Mouse (Mus musculus): ENCODE data around the gene Gabrg3. TPM values are rescaled to one million over a fixed set of nuclear protein-coding genes. Genes with fewer than 3 reads are reported as not detected.

The Gabrg3 gene
- polyA plus RNA-seq, 1 experiment from 2014 or later, result 0.77 TPM

- WGBS, result 72% methylated on average over 5 of the region's 5 CpGs
- Histone ChIP-seq H3K9me3 (ENCODE audit: control insufficient read depth, low read length) (no peaks in the 10 kb centered on the region), H3K4me3 (ENCODE audit: low read depth, low read length) (no peak overlapping the region), H3K27ac (replicated peaks; ENCODE audit: low read depth, low read length) (no peak overlapping the region), H3K4me2 (ENCODE audit: low read depth, low read length) (no peak overlapping the region), H3K4me1 (ENCODE audit: control insufficient read depth, insufficient read depth, low read length) (no peaks in the 10 kb centered on the region), H3K9ac (ENCODE audit: low read depth, low read length) (no peak overlapping the region), H3K36me3 (ENCODE audit: control insufficient read depth, insufficient read depth, low read length) (no peaks in the 10 kb centered on the region), H3K27me3 (replicated peaks; ENCODE audit: control insufficient read depth, insufficient read depth, low read length) (no peaks in the 10 kb centered on the region)
- ATAC-seq (ENCODE audit: low read depth) (no peak), DNase-seq (ENCODE audit: low spot score) (no peak)
Observed at GRCm38 (mm10) chr7:56938020-56938419, 449.0 kb downstream of the Gabrg3 start.

DNA sequence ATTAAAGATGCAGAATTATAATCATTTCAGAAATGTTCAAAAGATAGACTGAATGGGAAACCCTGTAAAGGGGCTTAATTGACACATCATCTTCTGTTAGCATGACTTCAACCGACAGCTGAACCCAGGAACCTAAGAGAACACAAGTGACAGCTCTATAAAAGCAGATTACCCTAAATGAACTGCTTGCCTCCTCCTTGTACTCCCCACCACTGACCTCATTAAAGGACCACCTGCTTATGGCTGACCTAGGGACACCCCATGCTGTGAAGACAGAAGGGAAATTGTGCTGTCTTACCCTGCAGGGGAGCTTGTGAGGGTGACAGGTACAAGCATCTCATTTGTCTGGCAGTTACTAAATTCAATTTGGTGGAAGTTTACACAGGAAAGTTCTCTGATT is 467.5 kb downstream of the Gabrg3 start:
- Histone ChIP-seq H3K9ac (ENCODE audit: low read depth, low read length) (no peak overlapping the region), H3K4me1 (ENCODE audit: control insufficient read depth, insufficient read depth, low read length) (no peaks in the 10 kb centered on the region), H3K4me3 (ENCODE audit: low read depth, low read length) (no peak overlapping the region), H3K9me3 (ENCODE audit: control insufficient read depth, low read length) (no peaks in the 10 kb centered on the region), H3K27ac (replicated peaks; ENCODE audit: low read depth, low read length) (no peak overlapping the region), H3K27me3 (replicated peaks; ENCODE audit: control insufficient read depth, insufficient read depth, low read length) (no peaks in the 10 kb centered on the region), H3K36me3 (ENCODE audit: control insufficient read depth, insufficient read depth, low read length) (no peaks in the 10 kb centered on the region), H3K4me2 (ENCODE audit: low read depth, low read length) (no peak overlapping the region)
- ATAC-seq (ENCODE audit: low read depth) (no peak; the same call in 1 of the 2 replicates), DNase-seq (ENCODE audit: low spot score) (peak; percentile 5)
- WGBS, result 85% methylated on average over 1 of the region's 1 CpGs

GRCm38 (mm10) chr7:56914862-56915261 is 472.1 kb downstream of the Gabrg3 start:
- Histone ChIP-seq H3K27me3 (replicated peaks; ENCODE audit: control insufficient read depth, insufficient read depth, low read length) (no peaks in the 10 kb centered on the region), H3K9me3 (ENCODE audit: control insufficient read depth, low read length) (no peaks in the 10 kb centered on the region), H3K4me1 (ENCODE audit: control insufficient read depth, insufficient read depth, low read length) (no peaks in the 10 kb centered on the region), H3K4me2 (ENCODE audit: low read depth, low read length) (no peak overlapping the region), H3K27ac (replicated peaks; ENCODE audit: low read depth, low read length) (no peak overlapping the region), H3K36me3 (ENCODE audit: control insufficient read depth, insufficient read depth, low read length) (no peaks in the 10 kb centered on the region), H3K4me3 (ENCODE audit: low read depth, low read length) (no peak overlapping the region), H3K9ac (ENCODE audit: low read depth, low read length) (no peak overlapping the region)
- no peak for DNase-seq (ENCODE audit: low spot score)
- 75% methylated on average over 2 of the region's 2 CpGs for WGBS
- ATAC-seq (ENCODE audit: low read depth), result no peak

GRCm38 (mm10) chr7:56899762-56900161 is 487.2 kb downstream of the Gabrg3 start:
- no peak for ATAC-seq (ENCODE audit: low read depth)
- 50% methylated on average over 4 of the region's 4 CpGs for WGBS
- no peaks in the 10 kb centered on the region for H3K27me3 ChIP-seq (replicated peaks; ENCODE audit: control insufficient read depth, insufficient read depth, low read length)
- H3K9ac ChIP-seq (ENCODE audit: low read depth, low read length), result no peak overlapping the region
- no peak overlapping the region for H3K4me3 ChIP-seq (ENCODE audit: low read depth, low read length)
- DNase-seq (ENCODE audit: low spot score), result no peak
- no peaks in the 10 kb centered on the region for H3K4me1 ChIP-seq (ENCODE audit: control insufficient read depth, insufficient read depth, low read length)
- H3K9me3 ChIP-seq (ENCODE audit: control insufficient read depth, low read length), result no peaks in the 10 kb centered on the region
- no peaks in the 10 kb centered on the region for H3K36me3 ChIP-seq (ENCODE audit: control insufficient read depth, insufficient read depth, low read length)
- H3K27ac ChIP-seq (replicated peaks; ENCODE audit: low read depth, low read length), result no peak overlapping the region
- H3K4me2 ChIP-seq (ENCODE audit: low read depth, low read length), result no peak overlapping the region

DNA sequence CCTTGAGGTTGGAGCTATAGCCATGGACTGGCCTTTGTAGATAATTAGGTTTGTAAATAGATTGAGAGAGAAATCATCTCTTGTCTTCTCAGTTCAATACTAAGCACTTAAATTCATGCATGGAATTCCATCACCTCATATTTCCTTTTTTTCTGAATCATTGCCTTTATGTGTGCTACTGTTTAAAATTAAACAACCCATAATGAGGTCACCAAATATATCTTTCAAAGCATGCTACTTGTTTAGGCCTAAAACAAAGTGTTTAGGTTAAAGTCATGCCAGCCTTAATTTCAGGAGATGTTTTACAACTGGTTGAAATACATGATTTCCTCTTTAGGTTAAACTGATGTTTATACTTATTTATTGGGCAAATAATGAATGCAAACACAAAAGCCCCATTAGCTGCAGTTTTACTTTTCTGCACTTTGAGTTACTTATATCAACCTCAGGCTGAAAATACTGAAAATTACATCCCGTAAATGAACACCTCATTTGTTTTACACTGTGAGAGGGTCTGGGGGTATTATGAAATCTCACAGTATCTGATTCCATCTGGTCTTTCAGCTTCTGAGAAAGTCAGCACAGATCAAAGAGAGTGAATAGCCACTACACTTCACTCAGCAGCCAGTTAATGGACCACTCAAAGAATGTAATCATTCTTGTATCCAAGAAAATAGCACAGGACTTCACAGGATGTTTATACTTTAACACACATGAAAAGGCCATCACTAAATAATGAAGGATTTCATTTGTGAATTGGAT is 519.5 kb downstream of the Gabrg3 start:
- 0 out of 2 replicates have a peak, but pooled peaks cover 6% of the 10 kb centered on the region for H3K9me3 ChIP-seq (ENCODE audit: control insufficient read depth, low read length)
- H3K27me3 ChIP-seq (replicated peaks; ENCODE audit: control insufficient read depth, insufficient read depth, low read length), result no peaks in the 10 kb centered on the region
- no peak for DNase-seq (ENCODE audit: low spot score)
- H3K9ac ChIP-seq (ENCODE audit: low read depth, low read length), result no peak overlapping the region
- ATAC-seq (ENCODE audit: low read depth), result no peak
- H3K36me3 ChIP-seq (ENCODE audit: control insufficient read depth, insufficient read depth, low read length), result no peaks in the 10 kb centered on the region
- 75% methylated on average over 1 of the region's 1 CpGs for WGBS
- H3K27ac ChIP-seq (replicated peaks; ENCODE audit: low read depth, low read length), result no peak overlapping the region
- no peak overlapping the region for H3K4me2 ChIP-seq (ENCODE audit: low read depth, low read length)
- H3K4me3 ChIP-seq (ENCODE audit: low read depth, low read length), result no peak overlapping the region
- no peaks in the 10 kb centered on the region for H3K4me1 ChIP-seq (ENCODE audit: control insufficient read depth, insufficient read depth, low read length)

GRCm38 (mm10) chr7:56843565-56843964 is 543.4 kb downstream of the Gabrg3 start:
- no peak overlapping the region for H3K9ac ChIP-seq (ENCODE audit: low read depth, low read length)
- no peaks in the 10 kb centered on the region for H3K9me3 ChIP-seq (ENCODE audit: control insufficient read depth, low read length)
- H3K27ac ChIP-seq (replicated peaks; ENCODE audit: low read depth, low read length), result no peak overlapping the region
- no peaks in the 10 kb centered on the region for H3K36me3 ChIP-seq (ENCODE audit: control insufficient read depth, insufficient read depth, low read length)
- ATAC-seq (ENCODE audit: low read depth) (no peak), DNase-seq (ENCODE audit: low spot score) (no peak)
- WGBS, result 90% methylated on average over 5 of the region's 5 CpGs
- no peaks in the 10 kb centered on the region for H3K4me1 ChIP-seq (ENCODE audit: control insufficient read depth, insufficient read depth, low read length)
- H3K27me3 ChIP-seq (replicated peaks; ENCODE audit: control insufficient read depth, insufficient read depth, low read length), result no peaks in the 10 kb centered on the region
- H3K4me3 ChIP-seq (ENCODE audit: low read depth, low read length), result no peak overlapping the region
- H3K4me2 ChIP-seq (ENCODE audit: low read depth, low read length), result no peak overlapping the region

DNA sequence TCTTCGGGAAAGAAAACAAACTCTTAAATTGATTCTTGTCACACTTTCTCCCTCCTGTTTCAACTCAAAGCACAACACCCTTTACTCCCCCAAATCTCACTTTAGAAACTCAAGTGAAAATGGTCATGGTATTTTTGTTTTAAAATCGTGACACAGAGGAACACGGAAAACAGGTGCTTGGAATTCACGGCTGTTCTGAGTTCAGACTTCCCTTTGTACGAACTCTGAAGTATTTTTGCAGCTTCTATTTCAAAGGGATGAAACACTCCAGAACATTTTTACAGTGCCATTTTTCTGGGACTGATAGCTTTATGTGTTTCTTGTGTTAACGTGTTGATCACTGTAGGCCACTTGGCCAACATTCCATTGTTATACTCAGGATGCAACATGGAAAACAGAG is 561.5 kb downstream of the Gabrg3 start:
- DNase-seq (ENCODE audit: low spot score) (no peak), ATAC-seq (ENCODE audit: low read depth) (no peak)
- 80% methylated on average over 6 of the region's 6 CpGs for WGBS
- H3K36me3 ChIP-seq (ENCODE audit: control insufficient read depth, insufficient read depth, low read length), result no peaks in the 10 kb centered on the region
- no peaks in the 10 kb centered on the region for H3K4me1 ChIP-seq (ENCODE audit: control insufficient read depth, insufficient read depth, low read length)
- H3K27me3 ChIP-seq (replicated peaks; ENCODE audit: control insufficient read depth, insufficient read depth, low read length), result no peaks in the 10 kb centered on the region
- no peak overlapping the region for H3K4me2 ChIP-seq (ENCODE audit: low read depth, low read length)
- no peaks in the 10 kb centered on the region for H3K9me3 ChIP-seq (ENCODE audit: control insufficient read depth, low read length)
- H3K27ac ChIP-seq (replicated peaks; ENCODE audit: low read depth, low read length), result no peak overlapping the region
- H3K9ac ChIP-seq (ENCODE audit: low read depth, low read length), result no peak overlapping the region
- no peak overlapping the region for H3K4me3 ChIP-seq (ENCODE audit: low read depth, low read length)

DNA sequence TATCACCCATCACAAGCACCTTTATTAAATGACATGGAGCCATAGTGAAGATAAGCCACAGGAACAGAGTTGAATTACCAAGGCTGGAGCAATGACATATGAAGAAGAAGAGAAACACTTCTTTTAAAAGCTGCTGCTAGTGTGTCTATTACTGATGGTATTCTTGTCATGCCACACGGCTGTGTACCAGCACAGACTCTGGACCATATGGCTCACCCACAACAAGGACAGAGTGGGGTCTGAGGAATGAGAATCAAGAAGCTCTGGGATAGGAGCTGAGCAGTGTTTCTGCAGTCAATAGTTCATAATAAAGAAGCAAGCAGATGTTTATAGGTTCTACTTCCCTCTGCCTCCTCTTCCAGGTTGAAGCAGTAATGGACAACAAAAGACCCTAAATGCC is 585.1 kb downstream of the Gabrg3 start:
- DNase-seq (ENCODE audit: low spot score), result no peak
- Histone ChIP-seq H3K36me3 (ENCODE audit: control insufficient read depth, insufficient read depth, low read length) (no peaks in the 10 kb centered on the region), H3K27me3 (replicated peaks; ENCODE audit: control insufficient read depth, insufficient read depth, low read length) (no peaks in the 10 kb centered on the region), H3K4me3 (ENCODE audit: low read depth, low read length) (no peak overlapping the region), H3K4me1 (ENCODE audit: control insufficient read depth, insufficient read depth, low read length) (no peaks in the 10 kb centered on the region), H3K9me3 (ENCODE audit: control insufficient read depth, low read length) (no peaks in the 10 kb centered on the region), H3K4me2 (ENCODE audit: low read depth, low read length) (no peak overlapping the region), H3K27ac (replicated peaks; ENCODE audit: low read depth, low read length) (no peak overlapping the region), H3K9ac (ENCODE audit: low read depth, low read length) (no peak overlapping the region)
- 84% methylated on average over 1 of the region's 1 CpGs for WGBS
- no peak for ATAC-seq (ENCODE audit: low read depth)

DNA sequence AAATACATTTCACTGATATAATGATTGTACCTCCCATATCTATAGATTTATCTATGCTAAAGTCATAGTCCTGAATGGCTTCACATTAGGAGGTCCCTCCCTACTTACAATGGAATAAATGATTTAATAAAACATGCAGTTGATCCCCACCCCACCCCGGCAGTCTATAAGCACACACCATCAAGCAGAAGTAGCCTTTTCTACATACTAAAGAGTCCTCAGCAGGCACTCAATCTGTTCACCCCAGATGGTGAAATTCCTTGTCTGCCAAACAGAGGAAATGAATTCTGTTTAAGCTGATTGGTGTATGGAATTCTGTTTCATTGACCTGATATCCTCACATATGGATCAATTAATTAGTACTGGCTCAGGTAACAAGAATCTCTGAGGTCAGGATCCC is 607.9 kb downstream of the Gabrg3 start:
- Histone ChIP-seq H3K4me2 (ENCODE audit: low read depth, low read length) (no peak overlapping the region), H3K27ac (replicated peaks; ENCODE audit: low read depth, low read length) (no peak overlapping the region), H3K9ac (ENCODE audit: low read depth, low read length) (no peak overlapping the region), H3K36me3 (ENCODE audit: control insufficient read depth, insufficient read depth, low read length) (no peaks in the 10 kb centered on the region), H3K4me3 (ENCODE audit: low read depth, low read length) (no peak overlapping the region), H3K9me3 (ENCODE audit: control insufficient read depth, low read length) (no peaks in the 10 kb centered on the region), H3K27me3 (replicated peaks; ENCODE audit: control insufficient read depth, insufficient read depth, low read length) (no peaks in the 10 kb centered on the region), H3K4me1 (ENCODE audit: control insufficient read depth, insufficient read depth, low read length) (no peaks in the 10 kb centered on the region)
- WGBS, result 80% methylated on average over 1 of the region's 1 CpGs
- DNase-seq (ENCODE audit: low spot score) (no peak), ATAC-seq (ENCODE audit: low read depth) (no peak)

Measured in embryonic facial prominence, embryonic 14.5 days (tissue).